Mouse (Mus musculus) intestine, embryonic 16.5 days (tissue): ENCODE results near the gene Vwa7. TPM values are rescaled to one million over a fixed set of nuclear protein-coding genes. Genes with fewer than 3 reads are reported as not detected.
A peak's percentile ranks its signal among the peaks of the same experiment; 100 is the strongest.
"Not testable (repeated sequence)": the region's sequence is repeated elsewhere in the genome, so short reads cannot be mapped to it uniquely, and the experiment has no call there.

ENCODE experiments used
- ATAC-seq: fragments of 200-750 bp; cut with Nextera tagmentation; 2 replicates; pipeline ENCODE4 v1.8.0; 2017; ENCODE audit warnings: moderate TSS enrichment, moderate library complexity
- H3K27ac ChIP-seq: fragments of 300-500 bp; sonication (generic); 2 replicates; pipeline ENCODE4 v1.5.1; 2014; ENCODE audit warnings: mild to moderate bottlenecking, low read length
- H3K27me3 ChIP-seq: fragments of 300-500 bp; sonication (generic); replicated peaks from 2 replicates; pipeline ENCODE4 v1.6.1; 2014; ENCODE audit warnings: low read length, control low read depth, mixed read lengths; ENCODE audit not compliant: control insufficient read depth, insufficient read depth
- H3K36me3 ChIP-seq: fragments of 300-500 bp; sonication (generic); 2 replicates; pipeline ENCODE4 v1.6.1; 2014; ENCODE audit warnings: low read length, control low read depth; ENCODE audit not compliant: control insufficient read depth, insufficient read depth
- H3K4me1 ChIP-seq: fragments of 300-500 bp; sonication (generic); 2 replicates; pipeline ENCODE4 v1.6.1; 2014; ENCODE audit warnings: low read length, control low read depth, mixed read lengths; ENCODE audit not compliant: control insufficient read depth, insufficient read depth
- H3K4me2 ChIP-seq: fragments of 300-500 bp; sonication (generic); 2 replicates; pipeline ENCODE4 v1.6.1; 2014; ENCODE audit warnings: low read depth, low read length, control low read depth
- H3K4me3 ChIP-seq: fragments of 300-500 bp; sonication (generic); 2 replicates; pipeline ENCODE4 v1.5.1; 2014; ENCODE audit warnings: mild to moderate bottlenecking, low read length
- H3K9ac ChIP-seq: fragments of 300-500 bp; sonication (generic); 2 replicates; pipeline ENCODE4 v1.6.1; 2014; ENCODE audit warnings: low read depth, low read length
- H3K9me3 ChIP-seq: fragments of 300-500 bp; sonication (generic); 2 replicates; pipeline ENCODE4 v1.6.1; 2016; ENCODE audit warnings: low read length, control low read depth; ENCODE audit not compliant: control insufficient read depth
- WGBS: fragments of 180-500 bp; shearing (Covaris S2); extraction: QIAGEN DNeasy Blood & Tissue Kit; methylation state at CpG from one replicate; pipeline ENCODE4 v1.1.7; 2014; 5-methylcytosine and 5-hydroxymethylcytosine counted together
- polyA plus RNA-seq: library from polyadenylated mRNA; unstranded; fragments of >200 nt; fragmentation: Nextera tagmentation; extraction: Ambion mirVana; gene quantifications from 2 replicates; pipeline ENCODE4 v1.2.1, GENCODE M21; 2015

Vwa7 gene
- polyA plus RNA-seq, result 0.18 and 0.27 TPM in 2 replicates

DNA sequence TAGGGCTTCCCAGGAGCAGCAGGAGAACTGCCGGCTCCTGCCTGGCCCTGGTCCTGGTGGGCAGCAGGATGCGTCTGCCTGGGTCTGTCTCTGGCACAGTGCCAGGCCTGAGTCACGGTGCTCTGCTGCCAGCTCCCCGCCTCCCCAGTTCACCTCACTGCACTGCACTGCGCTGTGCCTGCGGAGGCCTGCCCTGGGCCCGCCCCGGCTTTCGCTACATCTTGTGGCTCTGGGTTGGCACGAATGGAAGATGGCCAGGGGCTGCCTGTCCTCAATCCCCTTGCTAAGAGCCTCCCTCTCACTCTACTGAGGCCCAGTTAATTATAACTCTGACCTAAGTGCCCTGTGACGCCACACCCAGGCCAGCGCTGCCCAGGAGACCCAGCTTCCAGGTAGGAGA is at the start of gene Vwa7:
Gene Vwa7, plus strand, starts transcription at position 204 of the 400 bp plus-strand sequence.
- ATAC-seq, result peak; percentile 47
- Histone ChIP-seq H3K4me3 (no peak within 1 kb of the TSS), H3K27ac (no peak within 1 kb of the TSS), H3K27me3 (no peaks in the 10 kb centered on the region), H3K9ac (peak within 1 kb of the TSS; percentile 42), H3K36me3 (peaks cover 29% of the 10 kb centered on the region), H3K9me3 (no peaks in the 10 kb centered on the region), H3K4me2 (no peak within 1 kb of the TSS), H3K4me1 (peaks cover 17% of the 10 kb centered on the region)
- WGBS, result 48% methylated on average over 12 of the region's 12 CpGs

DNA sequence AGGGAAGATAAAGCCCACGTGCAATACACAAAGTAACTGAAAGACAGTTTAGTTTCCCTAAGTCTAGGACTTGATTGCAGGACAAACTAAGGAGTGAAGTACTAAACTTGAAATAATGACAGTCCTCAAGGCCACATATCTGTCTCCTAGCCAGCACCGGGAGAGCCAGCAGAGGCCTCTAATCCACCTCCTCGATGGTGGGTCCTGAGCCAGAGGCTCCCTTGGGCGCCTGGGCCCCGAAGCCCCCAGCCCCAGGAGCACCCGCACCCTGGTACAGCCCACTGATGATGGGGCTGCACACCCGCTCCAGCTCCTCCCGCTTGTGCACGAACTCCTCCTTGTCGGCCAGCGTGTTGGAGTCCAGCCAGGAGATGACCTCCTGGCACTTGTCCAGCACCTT is 46.6 kb upstream of the Vwa7 start, which contains the start of gene Gm20481:
Gene Gm20481, plus strand, starts transcription at position 91 of the 400 bp plus-strand sequence.
- not testable (repeated sequence) for H3K9me3 ChIP-seq, H3K4me2 ChIP-seq, H3K4me3 ChIP-seq, H3K36me3 ChIP-seq, H3K27ac ChIP-seq, H3K9ac ChIP-seq, ATAC-seq, H3K4me1 ChIP-seq
- H3K27me3 ChIP-seq, result peaks cover 17% of the 10 kb centered on the region
- 55% methylated on average over 6 of the region's 11 CpGs for WGBS

DNA sequence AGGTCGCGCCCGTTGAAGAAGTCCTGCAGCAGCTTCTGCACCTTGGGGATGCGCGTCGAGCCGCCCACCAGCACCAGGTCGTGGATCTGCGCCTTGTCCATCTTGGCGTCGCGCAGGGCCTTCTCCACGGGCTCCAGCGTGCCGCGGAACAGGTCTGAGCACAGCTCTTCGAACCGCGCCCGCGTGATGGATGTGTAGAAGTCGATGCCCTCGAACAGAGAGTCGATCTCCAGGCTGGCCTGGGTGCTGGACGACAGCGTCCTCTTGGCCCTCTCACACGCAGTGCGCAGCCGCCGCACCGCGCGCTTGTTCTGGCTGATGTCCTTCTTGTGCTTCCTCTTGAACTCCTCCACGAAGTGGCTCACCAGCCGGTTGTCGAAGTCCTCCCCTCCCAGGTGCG is 45.5 kb upstream of the Vwa7 start:
- not testable (repeated sequence) for ATAC-seq, H3K4me3 ChIP-seq, H3K36me3 ChIP-seq, H3K4me1 ChIP-seq, H3K27ac ChIP-seq, H3K9me3 ChIP-seq, H3K9ac ChIP-seq, H3K4me2 ChIP-seq
- peaks cover 17% of the 10 kb centered on the region for H3K27me3 ChIP-seq
- WGBS, result 31% methylated on average over 15 of the region's 37 CpGs

DNA sequence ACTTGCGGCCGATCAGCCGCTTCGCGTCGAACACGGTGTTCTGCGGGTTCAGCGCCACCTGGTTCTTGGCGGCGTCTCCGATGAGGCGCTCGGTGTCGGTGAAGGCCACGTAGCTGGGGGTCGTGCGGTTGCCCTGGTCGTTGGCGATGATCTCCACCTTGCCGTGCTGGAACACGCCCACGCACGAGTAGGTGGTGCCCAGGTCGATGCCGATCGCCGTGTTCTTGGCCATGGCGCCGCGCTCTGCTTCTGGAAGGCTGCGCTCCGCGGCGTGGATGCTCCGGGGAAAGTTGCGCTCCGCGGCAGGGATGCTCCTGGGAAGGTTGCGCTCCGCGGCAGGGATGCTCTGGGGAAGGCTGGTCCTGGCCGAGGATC is 44.7 kb upstream of the Vwa7 start:
- not testable (repeated sequence) for H3K27ac ChIP-seq
- peak; percentile 48 for ATAC-seq
- 0% methylated on average over 16 of the region's 43 CpGs for WGBS

GRCm38 (mm10) chr17:34972069-34972749 is 44.2 kb upstream of the Vwa7 start, which contains the start of the genes Hspa1a and Hspa1l:
TSS of gene Hspa1a (minus strand) at chr17:34972156.
TSS of gene Hspa1l (plus strand) at chr17:34972703.
- peaks cover 17% of the 10 kb centered on the region for H3K27me3 ChIP-seq
- H3K4me2 ChIP-seq, result peak within 1 kb of the TSS; percentile 71
- peak within 1 kb of the TSS; percentile 48 for H3K9ac ChIP-seq
- H3K9me3 ChIP-seq, H3K36me3 ChIP-seq, H3K4me1 ChIP-seq: not testable (repeated sequence)
- H3K4me3 ChIP-seq, result peak within 1 kb of the TSS; percentile 46
- ATAC-seq, result peak; percentile 96
- peak within 1 kb of the TSS; percentile 52 for H3K27ac ChIP-seq
- WGBS, result 1% methylated on average over 28 of the region's 33 CpGs

More for the DNA sequence above, 44.7 kb upstream of the Vwa7 start:
- not testable (repeated sequence) for H3K36me3 ChIP-seq, H3K4me1 ChIP-seq, H3K9me3 ChIP-seq, H3K9ac ChIP-seq
- Histone ChIP-seq H3K27me3 (peaks cover 17% of the 10 kb centered on the region), H3K4me3 (peak overlapping the region; percentile 46), H3K4me2 (peak overlapping the region; percentile 71)

DNA sequence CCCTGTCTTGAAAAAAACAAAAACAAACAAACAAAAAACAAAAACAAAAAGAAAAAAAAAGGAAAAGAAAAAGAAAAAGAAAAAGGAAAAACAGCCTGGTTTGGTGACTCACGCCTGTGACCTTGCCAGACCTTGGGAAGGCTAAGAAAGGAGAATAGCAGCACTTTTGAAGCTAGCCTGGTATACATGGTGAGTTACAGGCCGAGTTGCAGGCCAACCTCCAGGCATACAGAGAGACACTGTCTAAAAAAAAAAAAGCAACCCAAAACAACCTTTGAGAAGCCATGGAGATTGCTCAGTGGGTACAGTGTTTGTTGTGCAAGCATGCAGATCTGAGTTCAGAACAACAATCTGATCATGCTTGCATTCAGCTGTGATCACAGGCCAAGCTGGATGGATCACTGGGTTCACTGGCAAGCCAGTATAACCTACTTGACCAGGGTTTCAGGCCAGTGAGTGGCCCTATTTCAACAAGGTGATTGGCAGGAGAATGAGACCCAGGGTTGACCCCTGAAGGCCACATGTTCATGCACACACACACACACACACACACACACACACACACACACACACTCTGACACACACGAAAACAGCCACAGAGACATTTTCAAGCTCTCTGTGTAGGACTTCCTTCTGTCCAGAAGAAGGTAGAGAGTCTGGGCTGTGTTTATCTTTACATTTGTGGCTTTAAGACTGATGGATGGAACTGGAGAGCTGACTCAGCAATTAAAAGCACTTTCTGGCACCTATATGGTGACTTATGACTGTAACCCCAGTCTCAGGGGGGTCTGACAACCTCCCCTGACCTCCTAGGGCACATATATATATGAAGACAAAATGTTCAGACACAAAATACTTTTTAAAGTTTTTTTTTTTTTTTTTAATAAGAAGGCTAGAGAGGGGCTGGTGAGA is 40.5 kb upstream of the Vwa7 start:
- ATAC-seq, result no peak
- no peaks in the 10 kb centered on the region for H3K36me3 ChIP-seq
- WGBS, result 76% methylated on average over 3 of the region's 3 CpGs
- H3K27me3 ChIP-seq, result no peaks in the 10 kb centered on the region
- H3K27ac ChIP-seq, result no peak overlapping the region
- no peak overlapping the region for H3K9ac ChIP-seq
- H3K4me1 ChIP-seq, result peaks cover 9% of the 10 kb centered on the region
- H3K4me2 ChIP-seq, result no peak overlapping the region
- H3K9me3 ChIP-seq, result no peaks in the 10 kb centered on the region
- H3K4me3 ChIP-seq, result no peak overlapping the region

DNA sequence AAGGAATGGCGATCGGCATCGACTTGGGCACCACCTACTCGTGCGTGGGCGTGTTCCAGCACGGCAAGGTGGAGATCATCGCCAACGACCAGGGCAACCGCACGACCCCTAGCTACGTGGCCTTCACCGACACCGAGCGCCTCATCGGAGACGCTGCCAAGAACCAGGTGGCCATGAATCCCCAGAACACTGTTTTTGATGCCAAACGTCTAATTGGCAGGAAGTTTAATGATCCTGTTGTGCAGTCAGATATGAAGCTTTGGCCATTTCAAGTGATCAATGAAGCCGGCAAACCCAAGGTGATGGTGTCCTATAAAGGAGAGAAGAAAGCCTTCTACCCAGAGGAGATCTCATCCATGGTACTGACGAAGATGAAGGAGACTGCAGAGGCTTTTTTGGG is 39.4 kb upstream of the Vwa7 start:
- no peak overlapping the region for H3K4me2 ChIP-seq
- no peak overlapping the region for H3K4me3 ChIP-seq
- no peak overlapping the region for H3K9ac ChIP-seq
- no peak for ATAC-seq
- H3K27ac ChIP-seq, result no peak overlapping the region
- WGBS, result 94% methylated on average over 20 of the region's 20 CpGs
- H3K9me3 ChIP-seq, result no peaks in the 10 kb centered on the region
- H3K27me3 ChIP-seq, result no peaks in the 10 kb centered on the region
- H3K36me3 ChIP-seq, result no peaks in the 10 kb centered on the region
- H3K4me1 ChIP-seq, result peaks cover 11% of the 10 kb centered on the region

GRCm38 (mm10) chr17:34978239-34978638 is 38.1 kb upstream of the Vwa7 start:
- ATAC-seq, result no peak
- H3K9ac ChIP-seq, result no peak overlapping the region
- H3K36me3 ChIP-seq, result no peaks in the 10 kb centered on the region
- H3K4me2 ChIP-seq, result no peak overlapping the region
- H3K9me3 ChIP-seq, result no peaks in the 10 kb centered on the region
- peaks cover 13% of the 10 kb centered on the region for H3K4me1 ChIP-seq
- WGBS, result 87% methylated on average over 27 of the region's 27 CpGs
- no peak overlapping the region for H3K4me3 ChIP-seq
- H3K27ac ChIP-seq, result no peak overlapping the region
- H3K27me3 ChIP-seq, result no peaks in the 10 kb centered on the region

DNA sequence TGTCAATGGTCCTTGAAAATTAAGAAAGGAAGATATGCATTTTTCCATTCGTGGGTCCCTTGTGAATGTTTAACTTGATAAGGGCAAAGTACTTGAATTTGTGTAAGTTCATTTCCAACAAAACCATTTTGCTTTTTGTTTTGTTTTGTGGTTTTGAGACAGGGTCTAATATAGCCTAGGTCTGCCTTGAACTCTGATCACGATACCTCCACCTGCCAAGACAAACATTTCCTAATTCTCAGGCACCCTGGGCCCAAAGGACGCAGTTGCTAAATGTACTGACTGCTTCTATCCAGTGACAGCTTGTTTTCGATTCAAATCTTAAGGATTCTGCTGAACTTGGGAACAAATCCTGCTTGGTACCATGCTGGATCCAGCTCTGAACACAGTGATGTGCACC is 36.7 kb upstream of the Vwa7 start:
- 84% methylated on average over 4 of the region's 4 CpGs for WGBS
- H3K36me3 ChIP-seq, result no peaks in the 10 kb centered on the region

More for the DNA sequence above, 36.7 kb upstream of the Vwa7 start:
- Histone ChIP-seq H3K27ac (0 out of 2 replicates have a peak overlapping the region, but pooled peaks have one; percentile 47), H3K4me2 (no peak overlapping the region), H3K4me1 (peaks cover 15% of the 10 kb centered on the region), H3K27me3 (no peaks in the 10 kb centered on the region), H3K9ac (no peak overlapping the region), H3K4me3 (no peak overlapping the region), H3K9me3 (no peaks in the 10 kb centered on the region)
- ATAC-seq, result no peak
